Mouse (Mus musculus): ENCODE data around the gene Arid1b. TPM values are rescaled to one million over a fixed set of nuclear protein-coding genes. Genes with fewer than 3 reads are reported as not detected.

Arid1b gene
- polyA plus RNA-seq, 1 experiment from 2014 or later, result 12.4 TPM

DNA sequence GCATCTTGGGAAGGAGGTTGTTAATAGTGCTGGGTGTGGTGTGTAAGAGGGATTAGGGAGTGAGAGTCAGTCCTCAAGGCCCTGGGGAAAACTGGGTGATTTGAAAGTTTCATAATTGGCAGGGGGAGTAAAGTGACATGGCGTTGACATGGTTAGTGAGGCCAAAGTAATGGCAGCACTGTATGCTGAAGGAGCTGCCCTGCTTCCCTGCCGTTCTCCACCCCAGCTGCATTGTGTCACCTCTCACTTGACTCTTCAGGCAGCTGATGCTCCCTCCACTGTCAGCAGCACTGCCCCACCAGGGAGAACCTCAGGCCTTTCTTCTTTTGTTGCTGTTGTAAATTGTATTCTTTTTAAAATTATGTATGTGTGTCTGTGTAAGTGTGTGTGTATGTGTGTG lies 107.8 kb downstream of the Arid1b start:
- peak; percentile 42; the same call in 1 of the 2 replicates for ATAC-seq (ENCODE audit: low read depth)
- H3K9ac ChIP-seq (ENCODE audit: low read depth, low read length), result no peak overlapping the region

DNA sequence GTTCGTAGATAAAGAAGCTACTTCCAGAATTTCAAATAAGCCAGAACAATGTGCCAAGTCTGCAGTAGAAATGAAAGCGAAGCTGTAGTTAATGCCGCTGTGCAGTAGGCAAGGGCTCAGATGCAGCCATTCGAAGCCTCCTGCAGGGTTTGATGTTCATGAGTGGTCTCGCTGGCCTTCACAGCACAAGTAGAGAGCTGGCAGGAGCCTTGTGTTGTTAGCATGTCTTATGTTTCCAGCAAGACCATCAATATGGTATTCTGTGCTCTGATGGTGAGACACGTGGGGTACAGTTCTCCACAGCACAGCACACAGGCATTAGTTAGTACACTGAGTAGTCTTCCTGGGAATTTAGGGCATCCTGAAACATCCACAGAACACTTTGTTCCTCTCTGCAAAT lies 111.6 kb downstream of the Arid1b start:
- H3K27me3 ChIP-seq (replicated peaks; ENCODE audit: control insufficient read depth, insufficient read depth, low read length), result no peaks in the 10 kb centered on the region
- DNase-seq (ENCODE audit: low spot score), result no peak
- no peak overlapping the region for H3K4me2 ChIP-seq (ENCODE audit: low read depth, low read length)
- H3K4me1 ChIP-seq (ENCODE audit: control insufficient read depth, insufficient read depth, low read length), result peaks cover 40% of the 10 kb centered on the region
- H3K36me3 ChIP-seq (ENCODE audit: control insufficient read depth, insufficient read depth, low read length), result no peaks in the 10 kb centered on the region
- no peak overlapping the region for H3K27ac ChIP-seq (replicated peaks; ENCODE audit: low read depth, low read length)
- no peaks in the 10 kb centered on the region for H3K9me3 ChIP-seq (ENCODE audit: control insufficient read depth, low read length)
- H3K4me3 ChIP-seq (ENCODE audit: low read depth, low read length), result no peak overlapping the region
- no peak for ATAC-seq (ENCODE audit: low read depth)
- no peak overlapping the region for H3K9ac ChIP-seq (ENCODE audit: low read depth, low read length)
- 73% methylated on average over 6 of the region's 6 CpGs for WGBS

More for the DNA sequence above, 107.8 kb downstream of the Arid1b start:
- WGBS, result 43% methylated on average over 2 of the region's 2 CpGs
- Histone ChIP-seq H3K4me1 (ENCODE audit: control insufficient read depth, insufficient read depth, low read length) (peaks cover 23% of the 10 kb centered on the region), H3K4me3 (ENCODE audit: low read depth, low read length) (no peak overlapping the region), H3K27ac (replicated peaks; ENCODE audit: low read depth, low read length) (no peak overlapping the region), H3K9me3 (ENCODE audit: control insufficient read depth, low read length) (no peaks in the 10 kb centered on the region), H3K36me3 (ENCODE audit: control insufficient read depth, insufficient read depth, low read length) (0 out of 2 replicates have a peak, but pooled peaks cover 7% of the 10 kb centered on the region), H3K27me3 (replicated peaks; ENCODE audit: control insufficient read depth, insufficient read depth, low read length) (no peaks in the 10 kb centered on the region), H3K4me2 (ENCODE audit: low read depth, low read length) (no peak overlapping the region)
- no peak for DNase-seq (ENCODE audit: low spot score)

GRCm38 (mm10) chr17:5106263-5107195 lies 112.4 kb downstream of the Arid1b start:
- Histone ChIP-seq H3K27ac (replicated peaks; ENCODE audit: low read depth, low read length) (no peak overlapping the region), H3K9me3 (ENCODE audit: control insufficient read depth, low read length) (no peaks in the 10 kb centered on the region), H3K36me3 (ENCODE audit: control insufficient read depth, insufficient read depth, low read length) (no peaks in the 10 kb centered on the region), H3K4me2 (ENCODE audit: low read depth, low read length) (no peak overlapping the region), H3K4me1 (ENCODE audit: control insufficient read depth, insufficient read depth, low read length) (peaks cover 37% of the 10 kb centered on the region), H3K4me3 (ENCODE audit: low read depth, low read length) (no peak overlapping the region), H3K9ac (ENCODE audit: low read depth, low read length) (no peak overlapping the region), H3K27me3 (replicated peaks; ENCODE audit: control insufficient read depth, insufficient read depth, low read length) (no peaks in the 10 kb centered on the region)
- ATAC-seq (ENCODE audit: low read depth), result no peak; the same call in 1 of the 2 replicates
- 71% methylated on average over 11 of the region's 11 CpGs for WGBS
- DNase-seq (ENCODE audit: low spot score), result no peak

- H3K4me1 ChIP-seq (ENCODE audit: control insufficient read depth, insufficient read depth, low read length), result peaks cover 37% of the 10 kb centered on the region
Observed at GRCm38 (mm10) chr17:5107501-5107900, 113.4 kb downstream of the Arid1b start.

DNA sequence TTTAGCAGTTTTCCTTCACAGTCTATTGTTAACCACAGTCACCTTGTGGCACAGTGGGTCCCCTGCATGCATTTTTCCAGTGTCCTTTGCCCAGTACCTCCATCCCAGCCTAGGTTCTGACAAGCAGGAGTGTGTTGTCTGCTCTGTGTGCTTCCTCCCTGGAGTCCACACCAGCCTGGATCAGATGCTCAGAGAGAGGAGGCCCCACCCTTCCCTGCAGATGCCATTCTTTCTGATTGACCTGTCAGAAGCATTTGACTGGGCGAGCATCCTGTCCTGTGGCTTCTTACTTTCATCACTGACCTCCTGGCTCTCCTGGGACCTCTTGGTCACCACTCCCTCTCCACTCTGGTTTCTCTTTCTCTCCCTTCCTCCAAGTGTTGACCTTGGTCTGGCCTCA lies 113.9 kb downstream of the Arid1b start:
- Histone ChIP-seq H3K27me3 (replicated peaks; ENCODE audit: control insufficient read depth, insufficient read depth, low read length) (no peaks in the 10 kb centered on the region), H3K9ac (ENCODE audit: low read depth, low read length) (no peak overlapping the region), H3K27ac (replicated peaks; ENCODE audit: low read depth, low read length) (no peak overlapping the region), H3K4me2 (ENCODE audit: low read depth, low read length) (no peak overlapping the region), H3K9me3 (ENCODE audit: control insufficient read depth, low read length) (no peaks in the 10 kb centered on the region), H3K4me1 (ENCODE audit: control insufficient read depth, insufficient read depth, low read length) (peaks cover 37% of the 10 kb centered on the region), H3K4me3 (ENCODE audit: low read depth, low read length) (no peak overlapping the region), H3K36me3 (ENCODE audit: control insufficient read depth, insufficient read depth, low read length) (no peaks in the 10 kb centered on the region)
- DNase-seq (ENCODE audit: low spot score) (no peak), ATAC-seq (ENCODE audit: low read depth) (no peak)
- 75% methylated on average over 1 of the region's 1 CpGs for WGBS

More at GRCm38 (mm10) chr17:5107501-5107900, 113.4 kb downstream of the Arid1b start:
- Histone ChIP-seq H3K9me3 (ENCODE audit: control insufficient read depth, low read length) (no peaks in the 10 kb centered on the region), H3K27me3 (replicated peaks; ENCODE audit: control insufficient read depth, insufficient read depth, low read length) (no peaks in the 10 kb centered on the region), H3K4me3 (ENCODE audit: low read depth, low read length) (no peak overlapping the region), H3K36me3 (ENCODE audit: control insufficient read depth, insufficient read depth, low read length) (no peaks in the 10 kb centered on the region), H3K4me2 (ENCODE audit: low read depth, low read length) (no peak overlapping the region), H3K9ac (ENCODE audit: low read depth, low read length) (no peak overlapping the region; the same call in 1 of the 2 replicates), H3K27ac (replicated peaks; ENCODE audit: low read depth, low read length) (no peak overlapping the region)
- ATAC-seq (ENCODE audit: low read depth) (no peak), DNase-seq (ENCODE audit: low spot score) (no peak)
- 88% methylated on average over 4 of the region's 4 CpGs for WGBS

DNA sequence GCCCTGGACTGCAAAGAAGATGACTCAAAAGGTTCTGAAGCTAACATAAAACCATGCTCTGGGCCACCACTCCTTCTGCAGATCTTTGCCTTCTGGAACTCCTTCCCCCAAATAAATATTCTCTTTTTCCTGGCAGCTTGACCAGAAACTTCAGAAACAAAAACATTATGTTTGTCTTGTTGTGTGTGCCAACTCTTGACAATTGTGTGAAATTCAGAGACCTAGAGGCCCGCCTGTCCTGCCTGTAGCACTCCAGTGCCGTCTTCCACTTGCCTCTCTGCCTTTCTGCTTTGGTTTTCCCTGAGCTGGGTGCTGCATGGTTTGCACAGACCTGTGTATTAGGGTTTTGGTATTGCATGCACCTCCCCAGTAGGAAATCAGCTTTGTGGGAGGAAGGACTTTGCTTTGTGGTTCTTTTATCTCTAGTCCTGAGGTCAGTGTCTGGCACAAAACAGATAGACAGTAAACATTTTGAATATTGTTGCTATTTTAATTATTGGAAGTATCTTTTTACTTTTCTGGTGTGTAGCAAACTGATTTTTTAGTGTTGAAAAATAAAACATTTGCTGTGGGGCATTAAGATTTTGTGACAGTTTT lies 114.5 kb downstream of the Arid1b start:
- no peaks in the 10 kb centered on the region for H3K27me3 ChIP-seq (replicated peaks; ENCODE audit: control insufficient read depth, insufficient read depth, low read length)
- DNase-seq (ENCODE audit: low spot score) (no peak), ATAC-seq (ENCODE audit: low read depth) (no peak)
- no peaks in the 10 kb centered on the region for H3K36me3 ChIP-seq (ENCODE audit: control insufficient read depth, insufficient read depth, low read length)
- no peak overlapping the region for H3K4me2 ChIP-seq (ENCODE audit: low read depth, low read length)
- no peak overlapping the region for H3K4me3 ChIP-seq (ENCODE audit: low read depth, low read length)
- peaks cover 37% of the 10 kb centered on the region for H3K4me1 ChIP-seq (ENCODE audit: control insufficient read depth, insufficient read depth, low read length)
- 59% methylated on average over 2 of the region's 2 CpGs for WGBS
- no peak overlapping the region for H3K27ac ChIP-seq (replicated peaks; ENCODE audit: low read depth, low read length)
- H3K9ac ChIP-seq (ENCODE audit: low read depth, low read length), result no peak overlapping the region
- H3K9me3 ChIP-seq (ENCODE audit: control insufficient read depth, low read length), result no peaks in the 10 kb centered on the region

GRCm38 (mm10) chr17:5109343-5109742 lies 115.2 kb downstream of the Arid1b start:
- Histone ChIP-seq H3K4me3 (ENCODE audit: low read depth, low read length) (no peak overlapping the region), H3K9me3 (ENCODE audit: control insufficient read depth, low read length) (no peaks in the 10 kb centered on the region), H3K36me3 (ENCODE audit: control insufficient read depth, insufficient read depth, low read length) (no peaks in the 10 kb centered on the region), H3K4me1 (ENCODE audit: control insufficient read depth, insufficient read depth, low read length) (peaks cover 37% of the 10 kb centered on the region), H3K4me2 (ENCODE audit: low read depth, low read length) (no peak overlapping the region), H3K27ac (replicated peaks; ENCODE audit: low read depth, low read length) (no peak overlapping the region), H3K9ac (ENCODE audit: low read depth, low read length) (no peak overlapping the region), H3K27me3 (replicated peaks; ENCODE audit: control insufficient read depth, insufficient read depth, low read length) (no peaks in the 10 kb centered on the region)
- DNase-seq (ENCODE audit: low spot score) (no peak), ATAC-seq (ENCODE audit: low read depth) (no peak)
- WGBS, result 79% methylated on average over 8 of the region's 8 CpGs

GRCm38 (mm10) chr17:5110159-5110558 lies 116.0 kb downstream of the Arid1b start:
- H3K4me1 ChIP-seq (ENCODE audit: control insufficient read depth, insufficient read depth, low read length), result peaks cover 34% of the 10 kb centered on the region
- no peak overlapping the region for H3K4me2 ChIP-seq (ENCODE audit: low read depth, low read length)
- H3K36me3 ChIP-seq (ENCODE audit: control insufficient read depth, insufficient read depth, low read length), result no peaks in the 10 kb centered on the region
- ATAC-seq (ENCODE audit: low read depth), result no peak
- no peak for DNase-seq (ENCODE audit: low spot score)
- no peaks in the 10 kb centered on the region for H3K9me3 ChIP-seq (ENCODE audit: control insufficient read depth, low read length)
- H3K4me3 ChIP-seq (ENCODE audit: low read depth, low read length), result no peak overlapping the region
- no peaks in the 10 kb centered on the region for H3K27me3 ChIP-seq (replicated peaks; ENCODE audit: control insufficient read depth, insufficient read depth, low read length)
- no peak overlapping the region for H3K9ac ChIP-seq (ENCODE audit: low read depth, low read length)
- 88% methylated on average over 4 of the region's 4 CpGs for WGBS
- no peak overlapping the region for H3K27ac ChIP-seq (replicated peaks; ENCODE audit: low read depth, low read length)
